Mouse (Mus musculus) left cerebral cortex, adult 11 months (tissue): ENCODE measurements around the gene Spic.
A peak's percentile ranks its signal among the peaks of the same experiment; 100 is the strongest.
"Not testable (repeated sequence)": the region's sequence is repeated elsewhere in the genome, so short reads cannot be mapped to it uniquely, and the experiment has no call there.

Experiments
- DNase-seq: peaks from one replicate; pipeline ENCODE4 v3.0.0; 2022; ENCODE audit warnings: low spot score

Gene Spic

GRCm38 (mm10) chr10:88684925-88685324, at the start of gene Spic:
Gene Spic, minus strand, starts transcription at chr10:88685015.
- no peak for DNase-seq

GRCm38 (mm10) chr10:88732309-88732622, 47.5 kb upstream of the Spic start:
- DNase-seq, result no peak

GRCm38 (mm10) chr10:88731496-88732308, 46.9 kb upstream of the Spic start:
- no peak for DNase-seq

GRCm38 (mm10) chr10:88730571-88731495, 46.0 kb upstream of the Spic start, which contains the start of gene Arl1:
Gene Arl1, plus strand, starts transcription at chr10:88730858.
- peak; percentile 85 for DNase-seq

GRCm38 (mm10) chr10:88728166-88728565, 43.4 kb upstream of the Spic start:
- DNase-seq, result no peak

GRCm38 (mm10) chr10:88727128-88727527, 42.3 kb upstream of the Spic start:
- peak; percentile 45 for DNase-seq

GRCm38 (mm10) chr10:88725343-88725742, 40.5 kb upstream of the Spic start:
- DNase-seq, result no peak

GRCm38 (mm10) chr10:88719618-88720017, 34.8 kb upstream of the Spic start:
- DNase-seq, result no peak

- no peak for DNase-seq
Measured at GRCm38 (mm10) chr10:88717756-88718025, 32.9 kb upstream of the Spic start.

- DNase-seq, result no peak
Measured at GRCm38 (mm10) chr10:88716986-88717755, 32.4 kb upstream of the Spic start.

GRCm38 (mm10) chr10:88715621-88716020, 30.8 kb upstream of the Spic start:
- no peak for DNase-seq

- no peak for DNase-seq
Measured at GRCm38 (mm10) chr10:88714744-88715143, 29.9 kb upstream of the Spic start.

GRCm38 (mm10) chr10:88712359-88712758, 27.5 kb upstream of the Spic start:
- no peak for DNase-seq

GRCm38 (mm10) chr10:88708671-88709523, 24.1 kb upstream of the Spic start:
- peak; percentile 45 for DNase-seq

GRCm38 (mm10) chr10:88700938-88701337, 16.1 kb upstream of the Spic start:
- DNase-seq, result no peak

GRCm38 (mm10) chr10:88682904-88683563, 1.8 kb downstream of the Spic start:
- no peak for DNase-seq

- DNase-seq, result no peak
Measured at GRCm38 (mm10) chr10:88672825-88673224, 12.0 kb downstream of the Spic start.

GRCm38 (mm10) chr10:88672123-88672522, 12.7 kb downstream of the Spic start:
- DNase-seq, result no peak

GRCm38 (mm10) chr10:88669719-88670118, 15.1 kb downstream of the Spic start:
- DNase-seq, result no peak

GRCm38 (mm10) chr10:88663856-88664255, 21.0 kb downstream of the Spic start:
- not testable (repeated sequence) for DNase-seq

- DNase-seq, result no peak
Measured at GRCm38 (mm10) chr10:88658918-88659317, 25.9 kb downstream of the Spic start.
